Mouse (Mus musculus) embryonic fibroblast, embryonic 13.5 days (primary cell): ENCODE data around the gene Fam111a.

Source experiments
- CTCF ChIP-seq: IDR thresholded peaks from 2 replicates; pipeline ENCODE4 v1.5.1; 2011; ENCODE audit warnings: mild to moderate bottlenecking, control low read depth, low read length, moderate library complexity, borderline replicate concordance; ENCODE audit not compliant: insufficient read depth
- POLR2A ChIP-seq: IDR thresholded peaks from 2 replicates; pipeline ENCODE4 v1.6.1; 2011; ENCODE audit warnings: low read depth, mild to moderate bottlenecking, control low read depth, low read length, moderate library complexity

GRCm38 (mm10) chr19:12597073-12597405, 51.5 kb downstream of the Fam111a start:
- TF ChIP-seq CTCF, result no peak
- TF ChIP-seq POLR2A, result no peak
